Mouse (Mus musculus) heart, postnatal 0 days (tissue): ENCODE data around the gene Shank1. TPM values are rescaled to one million over a fixed set of nuclear protein-coding genes. Genes with fewer than 3 reads are reported as not detected.

Source experiments
- ATAC-seq: fragments of 200-750 bp; cut with Nextera tagmentation; 2 replicates; pipeline ENCODE4 v1.8.0; 2017; ENCODE audit warnings: low read depth, moderate number of reproducible peaks, moderate library complexity; ENCODE audit not compliant: insufficient read depth
- DNase-seq: peaks from one replicate; pipeline ENCODE4 v3.0.0-alpha.2; 2016; ENCODE audit warnings: low spot score
- H3K27ac ChIP-seq: fragments of 300-500 bp; sonication (generic); 2 replicates; pipeline ENCODE4 v1.5.1; 2014; ENCODE audit warnings: low read depth, mild to moderate bottlenecking
- H3K27me3 ChIP-seq: fragments of 300-500 bp; sonication (generic); 2 replicates; pipeline ENCODE4 v1.6.1; 2014; ENCODE audit warnings: low read length, mixed read lengths; ENCODE audit not compliant: control insufficient read depth, insufficient read depth
- H3K36me3 ChIP-seq: fragments of 300-500 bp; sonication (generic); replicated peaks from 2 replicates; pipeline ENCODE4 v1.6.1; 2014; ENCODE audit warnings: low read length, mixed read lengths; ENCODE audit not compliant: control insufficient read depth, insufficient read depth
- H3K4me1 ChIP-seq: fragments of 300-500 bp; sonication (generic); 2 replicates; pipeline ENCODE4 v1.6.1; 2014; ENCODE audit warnings: antibody characterized with exemption; ENCODE audit not compliant: control insufficient read depth, insufficient read depth
- H3K4me2 ChIP-seq: fragments of 300-500 bp; sonication (generic); 2 replicates; pipeline ENCODE4 v1.6.1; 2014; ENCODE audit warnings: low read depth, mild to moderate bottlenecking, low read length, moderate library complexity
- H3K4me3 ChIP-seq: fragments of 300-500 bp; sonication (generic); 2 replicates; pipeline ENCODE4 v1.5.1; 2014; ENCODE audit warnings: low read depth, low read length
- H3K9ac ChIP-seq: fragments of 300-500 bp; sonication (generic); replicated peaks from 2 replicates; pipeline ENCODE4 v1.6.1; 2014; ENCODE audit warnings: low read depth, low read length, mixed read lengths
- H3K9me3 ChIP-seq: fragments of 300-500 bp; sonication (generic); replicated peaks from 2 replicates; pipeline ENCODE4 v1.6.1; 2016; ENCODE audit warnings: low read length; ENCODE audit not compliant: control insufficient read depth
- CTCF ChIP-seq: IDR thresholded peaks from 2 replicates; pipeline ENCODE4 v1.5.1; 2016; ENCODE audit warnings: antibody characterized with exemption, control low read depth, low read depth
- EP300 ChIP-seq: IDR thresholded peaks from 2 replicates; pipeline ENCODE4 v1.6.1; 2016; ENCODE audit warnings: antibody characterized with exemption, low read depth
- WGBS: fragments of 180-500 bp; shearing (Covaris S2); extraction: QIAGEN DNeasy Blood & Tissue Kit; methylation state at CpG from one replicate; pipeline ENCODE4 v1.1.7; 2014; 5-methylcytosine and 5-hydroxymethylcytosine counted together
- polyA plus RNA-seq: library from polyadenylated mRNA; unstranded; fragments of >200 nt; fragmentation: Nextera tagmentation; extraction: Ambion mirVana; gene quantifications from 2 replicates; pipeline ENCODE4 v1.2.1, GENCODE M21; 2015
- total RNA-seq: library from RNA; depleted of rRNA; stranded (reverse); fragments of >200 nt; gene quantifications from 2 replicates; pipeline ENCODE4 v1.2.3, GENCODE M21; 2014; ENCODE audit warnings: low replicate concordance

Shank1 gene
- total and polyA plus RNA-seq, 2 experiments from 2014 or later, result 0.36 to 0.61 TPM

DNA sequence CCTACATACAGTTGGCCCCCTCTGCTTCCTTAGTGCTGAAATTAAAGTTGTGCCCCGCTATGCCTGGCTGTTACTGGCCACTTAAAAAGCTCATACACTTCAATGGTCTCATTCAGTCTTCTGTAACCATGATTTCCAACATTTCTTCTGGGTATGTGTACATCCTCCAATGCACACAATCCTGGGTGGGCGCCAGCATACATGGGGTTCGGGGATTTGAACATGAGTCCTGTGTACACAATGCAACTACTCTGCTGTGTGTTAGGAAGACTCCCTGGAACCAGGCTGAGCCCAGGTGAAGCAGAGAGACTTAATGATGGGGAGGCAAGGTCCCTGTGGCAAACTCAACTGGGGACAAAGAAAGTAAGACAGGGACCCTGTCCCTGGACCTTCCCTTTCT is 65.7 kb downstream of the Shank1 start:
- Histone ChIP-seq H3K9ac (no peak overlapping the region), H3K4me1 (peaks cover 13% of the 10 kb centered on the region), H3K27ac (no peak overlapping the region), H3K4me2 (no peak overlapping the region), H3K4me3 (no peak overlapping the region), H3K36me3 (no peaks in the 10 kb centered on the region), H3K9me3 (0 out of 2 replicates have a peak, but pooled peaks cover 3% of the 10 kb centered on the region), H3K27me3 (no peaks in the 10 kb centered on the region)
- ATAC-seq (no peak), DNase-seq (no peak)
- WGBS, result 66% methylated on average over 3 of the region's 3 CpGs
- no peak for TF ChIP-seq EP300
- TF ChIP-seq CTCF, result no peak

DNA sequence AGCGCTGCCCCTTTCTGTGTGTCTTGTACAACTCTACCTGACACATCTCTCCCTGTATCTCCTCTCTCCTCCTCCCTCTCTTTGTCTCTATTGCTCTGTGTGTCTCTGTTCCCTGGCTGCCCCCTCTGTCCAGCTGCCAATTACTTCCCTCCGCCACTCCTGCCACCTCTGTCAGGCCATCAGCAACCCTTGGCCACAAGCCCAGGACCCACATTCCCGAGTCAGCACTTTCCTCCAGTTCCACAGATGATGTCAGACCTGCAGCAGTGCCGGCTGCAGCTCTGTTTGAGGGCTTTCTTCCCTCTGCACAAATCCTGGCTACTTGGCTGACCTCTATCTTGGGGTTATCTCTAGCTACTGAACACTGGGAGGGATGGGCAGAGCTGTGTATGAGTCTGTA is 68.2 kb downstream of the Shank1 start:
- H3K9me3 ChIP-seq, result 0 out of 2 replicates have a peak, but pooled peaks cover 3% of the 10 kb centered on the region
- no peak overlapping the region for H3K9ac ChIP-seq
- no peak overlapping the region for H3K4me2 ChIP-seq
- H3K4me1 ChIP-seq, result peaks cover 13% of the 10 kb centered on the region
- H3K36me3 ChIP-seq, result no peaks in the 10 kb centered on the region
- no peak overlapping the region for H3K27ac ChIP-seq
- peak; percentile 76 for DNase-seq
- ATAC-seq, result peak; percentile 43
- TF ChIP-seq EP300 (no peak), CTCF (no peak)
- no peaks in the 10 kb centered on the region for H3K27me3 ChIP-seq
- H3K4me3 ChIP-seq, result no peak overlapping the region
- WGBS, result 19% methylated on average over 4 of the region's 4 CpGs

DNA sequence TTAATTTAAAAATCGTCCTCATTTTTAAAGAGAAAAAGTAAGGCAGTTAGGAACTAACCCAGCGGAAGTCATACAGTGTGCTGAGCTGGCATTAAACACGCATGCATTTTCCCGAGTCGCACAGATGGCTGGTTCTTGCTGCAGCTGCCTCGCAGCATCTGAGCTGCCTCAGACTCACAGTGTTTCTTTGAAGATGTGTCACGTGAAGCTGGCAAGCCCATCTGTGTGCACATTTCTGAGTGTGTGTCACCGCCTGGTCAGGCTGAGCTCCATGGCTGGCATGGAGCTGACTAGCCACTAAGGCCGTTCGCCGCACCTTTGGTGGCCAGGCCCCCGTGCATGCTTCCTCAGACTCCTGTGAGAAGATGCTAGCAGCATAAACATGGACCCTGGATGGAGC is 72.5 kb downstream of the Shank1 start:
- H3K27ac ChIP-seq, result no peak overlapping the region
- H3K27me3 ChIP-seq, result peaks cover 12% of the 10 kb centered on the region; the same call in 1 of the 2 replicates
- ATAC-seq, result no peak
- 0 out of 2 replicates have a peak, but pooled peaks cover 3% of the 10 kb centered on the region for H3K9me3 ChIP-seq
- H3K4me2 ChIP-seq, result no peak overlapping the region
- WGBS, result 72% methylated on average over 12 of the region's 12 CpGs
- no peak for DNase-seq
- H3K9ac ChIP-seq, result no peak overlapping the region
- H3K36me3 ChIP-seq, result no peaks in the 10 kb centered on the region
- H3K4me3 ChIP-seq, result no peak overlapping the region
- TF ChIP-seq EP300, result no peak
- TF ChIP-seq CTCF, result no peak
- H3K4me1 ChIP-seq, result peaks cover 12% of the 10 kb centered on the region

DNA sequence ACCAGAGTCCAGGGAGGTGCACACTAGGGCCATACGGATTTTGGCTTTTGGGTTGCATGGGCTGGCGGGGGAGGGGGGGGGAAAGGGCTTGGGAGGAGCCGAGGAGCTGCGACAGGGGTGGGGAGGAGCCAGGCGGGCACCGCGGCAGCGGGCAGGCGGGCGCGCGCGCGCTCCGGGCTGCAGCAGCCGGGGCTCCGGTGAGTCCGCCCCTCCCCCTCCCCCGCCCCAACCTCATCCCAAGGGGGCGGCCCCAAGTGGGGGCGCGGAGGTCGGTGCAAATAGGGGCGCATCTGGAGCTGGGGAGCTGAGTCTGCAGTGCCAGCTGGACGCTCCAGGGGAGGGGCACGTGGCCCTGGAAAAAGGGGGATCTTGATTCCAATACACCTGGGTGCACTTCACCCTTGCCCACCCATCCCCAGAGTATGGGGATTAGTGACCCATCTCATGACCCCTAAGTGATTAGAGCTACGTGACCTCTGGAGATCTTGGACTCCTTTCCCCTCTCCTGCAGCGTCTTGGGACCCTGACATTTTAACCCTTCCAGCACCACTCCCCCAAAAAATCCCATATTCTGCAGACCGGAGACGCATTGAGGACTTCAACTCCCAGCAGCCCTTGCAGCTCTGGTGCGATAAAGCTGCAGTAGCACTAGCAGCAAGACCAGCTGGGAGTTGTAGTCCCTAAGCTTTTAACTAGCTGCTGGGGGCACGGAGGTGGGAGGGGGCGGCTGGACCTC is 74.1 kb downstream of the Shank1 start, which contains the start of gene Syt3:
Gene Syt3, plus strand, starts transcription at position 123 of the 736 bp plus-strand sequence.
- Histone ChIP-seq H3K4me1 (peaks cover 4% of the 10 kb centered on the region), H3K36me3 (no peaks in the 10 kb centered on the region), H3K27ac (no peak within 1 kb of the TSS), H3K27me3 (peaks cover 12% of the 10 kb centered on the region; the same call in 1 of the 2 replicates), H3K4me2 (peak within 1 kb of the TSS; percentile 87), H3K9me3 (0 out of 2 replicates have a peak, but pooled peaks cover 3% of the 10 kb centered on the region), H3K9ac (peak within 1 kb of the TSS; percentile 52; the same call in 1 of the 2 replicates), H3K4me3 (peak within 1 kb of the TSS; percentile 49)
- ATAC-seq (peak; percentile 78), DNase-seq (peak; percentile 32)
- TF ChIP-seq EP300 (no peak), CTCF (no peak)
- 1% methylated on average over 32 of the region's 33 CpGs for WGBS

DNA sequence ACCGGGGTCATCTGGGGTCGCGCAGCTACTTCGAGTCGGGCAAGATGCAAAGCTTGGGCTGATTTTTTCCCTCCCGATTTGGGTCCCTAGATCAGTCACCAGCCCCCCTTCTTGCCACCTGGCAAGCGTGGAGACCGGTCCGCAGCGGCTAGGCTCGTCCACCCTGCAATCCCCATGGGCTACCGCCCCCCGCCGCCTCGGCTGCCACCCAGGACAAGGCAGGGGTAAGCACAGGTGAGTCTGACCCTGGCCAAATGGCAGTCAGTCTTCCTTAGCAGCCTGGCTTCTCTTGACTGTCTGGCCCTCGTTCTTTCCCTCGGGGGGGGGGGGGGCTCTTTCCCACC is 74.6 kb downstream of the Shank1 start:
- ATAC-seq, result peak; percentile 28; the same call in 1 of the 2 replicates

More for the DNA sequence above, 74.6 kb downstream of the Shank1 start:
- no peak for DNase-seq
- Histone ChIP-seq H3K9me3 (0 out of 2 replicates have a peak, but pooled peaks cover 3% of the 10 kb centered on the region), H3K27me3 (peaks cover 14% of the 10 kb centered on the region; the same call in 1 of the 2 replicates), H3K4me3 (peak overlapping the region; percentile 49), H3K4me2 (peak overlapping the region; percentile 87), H3K4me1 (peaks cover 4% of the 10 kb centered on the region), H3K9ac (peak overlapping the region; percentile 8; the same call in 1 of the 2 replicates), H3K36me3 (no peaks in the 10 kb centered on the region), H3K27ac (no peak overlapping the region)
- TF ChIP-seq CTCF (no peak), EP300 (no peak)
- WGBS, result 2% methylated on average over 17 of the region's 17 CpGs
